Mouse (Mus musculus): Measurements from ENCODE around the gene Arf1. TPM values are rescaled to one million over a fixed set of nuclear protein-coding genes. Genes with fewer than 3 reads are reported as not detected.

Gene Arf1
- 575 and 646 TPM in 2 replicates for polyA plus RNA-seq (2014; fragmentation: Nextera tagmentation; extraction: Ambion mirVana)

GRCm38 (mm10) chr11:59228122-59228953 is at the start of gene Arf1:
Arf1 (minus strand) TSS chr11:59228270.
- 4% methylated on average over 59 of the region's 59 CpGs for WGBS (ENCODE audit: insufficient replicate concordance)
- peak; percentile 94 for ATAC-seq (replicated peaks; ENCODE audit: insufficient number of reproducible peaks, low FRiP score, low TSS enrichment)
- peaks cover 32% of the 10 kb centered on the region for H3K4me1 ChIP-seq (ENCODE audit: control insufficient read depth, insufficient read depth, low read length)

GRCm38 (mm10) chr11:59276877-59277276 is 48.8 kb upstream of the Arf1 start:
- no peaks in the 10 kb centered on the region for H3K36me3 ChIP-seq (ENCODE audit: control insufficient read depth, insufficient read depth, low read length)
- no peaks in the 10 kb centered on the region for H3K9me3 ChIP-seq (replicated peaks; ENCODE audit: control insufficient read depth, low read length)
- H3K9ac ChIP-seq (ENCODE audit: low read depth, low read length), result no peak overlapping the region
- ATAC-seq (replicated peaks; ENCODE audit: insufficient number of reproducible peaks, low FRiP score, low TSS enrichment), result no peak
- 28% methylated on average over 2 of the region's 2 CpGs for WGBS (ENCODE audit: insufficient replicate concordance)
- no peak overlapping the region for H3K27ac ChIP-seq (ENCODE audit: low read depth, low read length)
- H3K4me3 ChIP-seq (ENCODE audit: low read depth, low read length), result no peak overlapping the region
- no peak overlapping the region for H3K4me2 ChIP-seq
- no peaks in the 10 kb centered on the region for H3K4me1 ChIP-seq (ENCODE audit: control insufficient read depth, insufficient read depth, low read length)
- H3K27me3 ChIP-seq (ENCODE audit: control insufficient read depth, insufficient read depth, low read length), result peaks cover 41% of the 10 kb centered on the region

More at GRCm38 (mm10) chr11:59228122-59228953, at the start of gene Arf1:
- peak within 1 kb of the TSS; percentile 91 for H3K4me3 ChIP-seq (ENCODE audit: low read depth, low read length)
- peak within 1 kb of the TSS; percentile 100 for H3K9ac ChIP-seq (ENCODE audit: low read depth, low read length)
- H3K27me3 ChIP-seq (ENCODE audit: control insufficient read depth, insufficient read depth, low read length), result no peaks in the 10 kb centered on the region
- H3K36me3 ChIP-seq (ENCODE audit: control insufficient read depth, insufficient read depth, low read length), result no peaks in the 10 kb centered on the region
- H3K9me3 ChIP-seq (replicated peaks; ENCODE audit: control insufficient read depth, low read length), result no peaks in the 10 kb centered on the region
- peak within 1 kb of the TSS; percentile 98 for H3K27ac ChIP-seq (ENCODE audit: low read depth, low read length)
- peak within 1 kb of the TSS; percentile 91 for H3K4me2 ChIP-seq

GRCm38 (mm10) chr11:59274184-59274583 is 46.1 kb upstream of the Arf1 start:
- H3K9me3 ChIP-seq (replicated peaks; ENCODE audit: control insufficient read depth, low read length), result no peaks in the 10 kb centered on the region
- H3K4me2 ChIP-seq, result no peak overlapping the region
- H3K4me3 ChIP-seq (ENCODE audit: low read depth, low read length), result no peak overlapping the region
- 57% methylated on average over 3 of the region's 3 CpGs for WGBS (ENCODE audit: insufficient replicate concordance)
- H3K27ac ChIP-seq (ENCODE audit: low read depth, low read length), result no peak overlapping the region
- H3K9ac ChIP-seq (ENCODE audit: low read depth, low read length), result no peak overlapping the region
- no peaks in the 10 kb centered on the region for H3K4me1 ChIP-seq (ENCODE audit: control insufficient read depth, insufficient read depth, low read length)
- peaks cover 33% of the 10 kb centered on the region for H3K27me3 ChIP-seq (ENCODE audit: control insufficient read depth, insufficient read depth, low read length)
- H3K36me3 ChIP-seq (ENCODE audit: control insufficient read depth, insufficient read depth, low read length), result no peaks in the 10 kb centered on the region
- ATAC-seq (replicated peaks; ENCODE audit: insufficient number of reproducible peaks, low FRiP score, low TSS enrichment), result no peak

- Histone ChIP-seq H3K27me3 (ENCODE audit: control insufficient read depth, insufficient read depth, low read length) (peaks cover 54% of the 10 kb centered on the region), H3K4me1 (ENCODE audit: control insufficient read depth, insufficient read depth, low read length) (peaks cover 5% of the 10 kb centered on the region; the same call in 1 of the 2 replicates), H3K27ac (ENCODE audit: low read depth, low read length) (no peak overlapping the region), H3K4me3 (ENCODE audit: low read depth, low read length) (no peak overlapping the region), H3K9ac (ENCODE audit: low read depth, low read length) (no peak overlapping the region), H3K9me3 (replicated peaks; ENCODE audit: control insufficient read depth, low read length) (peaks cover 3% of the 10 kb centered on the region), H3K36me3 (ENCODE audit: control insufficient read depth, insufficient read depth, low read length) (no peaks in the 10 kb centered on the region), H3K4me2 (no peak overlapping the region)
- ATAC-seq (replicated peaks; ENCODE audit: insufficient number of reproducible peaks, low FRiP score, low TSS enrichment), result no peak
- 26% methylated on average over 6 of the region's 6 CpGs for WGBS (ENCODE audit: insufficient replicate concordance)
Measured at GRCm38 (mm10) chr11:59266727-59267126, 38.7 kb upstream of the Arf1 start.

GRCm38 (mm10) chr11:59265154-59265813 is 37.2 kb upstream of the Arf1 start:
- peaks cover 5% of the 10 kb centered on the region; the same call in 1 of the 2 replicates for H3K4me1 ChIP-seq (ENCODE audit: control insufficient read depth, insufficient read depth, low read length)
- H3K27me3 ChIP-seq (ENCODE audit: control insufficient read depth, insufficient read depth, low read length), result peaks cover 58% of the 10 kb centered on the region
- H3K9me3 ChIP-seq (replicated peaks; ENCODE audit: control insufficient read depth, low read length), result peaks cover 3% of the 10 kb centered on the region
- no peak overlapping the region for H3K9ac ChIP-seq (ENCODE audit: low read depth, low read length)
- H3K36me3 ChIP-seq (ENCODE audit: control insufficient read depth, insufficient read depth, low read length), result no peaks in the 10 kb centered on the region
- ATAC-seq (replicated peaks; ENCODE audit: insufficient number of reproducible peaks, low FRiP score, low TSS enrichment), result no peak
- 53% methylated on average over 8 of the region's 8 CpGs for WGBS (ENCODE audit: insufficient replicate concordance)
- no peak overlapping the region for H3K4me2 ChIP-seq
- no peak overlapping the region for H3K4me3 ChIP-seq (ENCODE audit: low read depth, low read length)
- no peak overlapping the region for H3K27ac ChIP-seq (ENCODE audit: low read depth, low read length)

- H3K4me3 ChIP-seq (ENCODE audit: low read depth, low read length), result peak overlapping the region; percentile 63
- H3K27ac ChIP-seq (ENCODE audit: low read depth, low read length), result no peak overlapping the region
- no peak for ATAC-seq (replicated peaks; ENCODE audit: insufficient number of reproducible peaks, low FRiP score, low TSS enrichment)
- peak overlapping the region; percentile 68; the same call in 1 of the 2 replicates for H3K9ac ChIP-seq (ENCODE audit: low read depth, low read length)
- H3K9me3 ChIP-seq (replicated peaks; ENCODE audit: control insufficient read depth, low read length), result peaks cover 3% of the 10 kb centered on the region
- peaks cover 5% of the 10 kb centered on the region; the same call in 1 of the 2 replicates for H3K4me1 ChIP-seq (ENCODE audit: control insufficient read depth, insufficient read depth, low read length)
- peaks cover 60% of the 10 kb centered on the region for H3K27me3 ChIP-seq (ENCODE audit: control insufficient read depth, insufficient read depth, low read length)
- WGBS (ENCODE audit: insufficient replicate concordance), result 4% methylated on average over 8 of the region's 8 CpGs
- H3K4me2 ChIP-seq, result peak overlapping the region; percentile 97
- H3K36me3 ChIP-seq (ENCODE audit: control insufficient read depth, insufficient read depth, low read length), result no peaks in the 10 kb centered on the region
Measured at GRCm38 (mm10) chr11:59264593-59264992, 36.5 kb upstream of the Arf1 start.

GRCm38 (mm10) chr11:59263870-59264563 is 35.9 kb upstream of the Arf1 start:
- peak; percentile 58; the same call in 1 of the 2 replicates for ATAC-seq (replicated peaks; ENCODE audit: insufficient number of reproducible peaks, low FRiP score, low TSS enrichment)
- Histone ChIP-seq H3K9ac (ENCODE audit: low read depth, low read length) (peak overlapping the region; percentile 68), H3K4me1 (ENCODE audit: control insufficient read depth, insufficient read depth, low read length) (peaks cover 5% of the 10 kb centered on the region; the same call in 1 of the 2 replicates), H3K27me3 (ENCODE audit: control insufficient read depth, insufficient read depth, low read length) (peaks cover 60% of the 10 kb centered on the region), H3K4me3 (ENCODE audit: low read depth, low read length) (peak overlapping the region; percentile 63), H3K9me3 (replicated peaks; ENCODE audit: control insufficient read depth, low read length) (peaks cover 3% of the 10 kb centered on the region), H3K36me3 (ENCODE audit: control insufficient read depth, insufficient read depth, low read length) (no peaks in the 10 kb centered on the region), H3K27ac (ENCODE audit: low read depth, low read length) (no peak overlapping the region), H3K4me2 (peak overlapping the region; percentile 97)
- WGBS (ENCODE audit: insufficient replicate concordance), result under 1% methylated on average over 55 of the region's 56 CpGs

GRCm38 (mm10) chr11:59262308-59262707 is 34.2 kb upstream of the Arf1 start:
- no peak for ATAC-seq (replicated peaks; ENCODE audit: insufficient number of reproducible peaks, low FRiP score, low TSS enrichment)
- Histone ChIP-seq H3K4me3 (ENCODE audit: low read depth, low read length) (no peak overlapping the region), H3K4me2 (no peak overlapping the region), H3K36me3 (ENCODE audit: control insufficient read depth, insufficient read depth, low read length) (no peaks in the 10 kb centered on the region), H3K9ac (ENCODE audit: low read depth, low read length) (no peak overlapping the region), H3K27me3 (ENCODE audit: control insufficient read depth, insufficient read depth, low read length) (peaks cover 57% of the 10 kb centered on the region), H3K27ac (ENCODE audit: low read depth, low read length) (no peak overlapping the region), H3K4me1 (ENCODE audit: control insufficient read depth, insufficient read depth, low read length) (peaks cover 5% of the 10 kb centered on the region; the same call in 1 of the 2 replicates), H3K9me3 (replicated peaks; ENCODE audit: control insufficient read depth, low read length) (no peaks in the 10 kb centered on the region)
